Mouse (Mus musculus): Measurements from ENCODE around the gene Max. TPM values are rescaled to one million over a fixed set of nuclear protein-coding genes. Genes with fewer than 3 reads are reported as not detected.

Gene Max
- polyA plus RNA-seq (2016; fragmentation: Nextera tagmentation; extraction: Ambion mirVana) = 14.0 and 15.2 TPM in 2 replicates

DNA sequence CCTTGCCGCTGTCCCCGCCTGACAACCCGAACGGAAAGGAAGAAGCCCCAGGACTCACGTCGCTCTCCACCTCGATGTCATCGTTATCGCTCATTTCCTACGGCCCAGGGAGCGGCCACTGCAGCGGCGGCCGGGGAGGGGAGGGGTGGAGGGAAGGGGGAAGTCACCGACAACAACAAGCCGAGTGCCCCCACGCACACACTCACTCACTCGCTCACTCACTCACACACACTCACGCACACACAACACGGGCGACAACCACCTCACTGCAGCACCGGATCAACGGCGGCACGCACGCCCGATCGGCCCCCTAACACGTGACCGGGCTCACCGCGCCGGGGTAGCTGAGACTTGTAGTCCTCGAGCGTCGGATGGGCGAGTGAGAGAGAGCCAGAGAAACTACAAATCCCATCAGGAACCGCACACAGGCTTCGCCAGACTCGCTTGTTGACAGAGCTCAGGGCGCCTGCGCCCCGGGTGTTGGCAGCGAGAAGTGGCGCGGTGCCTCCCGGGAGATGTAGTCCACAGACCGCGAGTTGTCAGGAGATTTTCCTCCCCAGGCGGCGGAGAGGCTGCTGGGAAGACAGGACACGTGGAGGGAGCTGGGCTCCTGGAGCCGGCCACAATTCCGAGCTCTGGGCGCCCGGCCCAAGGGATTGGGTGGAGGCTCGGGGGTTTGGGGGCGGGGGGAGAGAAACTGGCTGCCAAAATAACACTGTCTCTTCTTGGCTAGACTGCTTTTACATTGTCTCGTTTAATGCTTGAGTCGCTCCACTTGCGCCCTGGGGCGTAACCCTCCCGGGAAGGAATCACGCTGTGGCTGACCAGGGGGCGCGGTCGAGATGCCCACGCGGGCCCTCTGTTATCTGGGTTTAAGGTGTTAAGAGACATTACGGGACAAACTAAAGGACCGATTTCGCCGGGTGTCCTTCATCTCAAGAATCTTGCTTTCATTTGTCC, at the start of gene Max:
Max (minus strand) TSS at position 270 of the 960 bp plus-strand sequence.
- ATAC-seq (ENCODE audit: insufficient number of reproducible peaks, insufficient read depth, low FRiP score, low TSS enrichment, low read depth) = peak; percentile 100
- Histone ChIP-seq H3K9me3 (no peaks in the 10 kb centered on the region), H3K4me3 (replicated peaks) (peak within 1 kb of the TSS; percentile 90), H3K36me3 (peaks cover 26% of the 10 kb centered on the region; the same call in 1 of the 2 replicates), H3K9ac (replicated peaks) (peak within 1 kb of the TSS; percentile 78), H3K4me1 (replicated peaks) (peaks cover 12% of the 10 kb centered on the region), H3K27ac (peak within 1 kb of the TSS; percentile 59; the same call in 1 of the 2 replicates), H3K27me3 (no peaks in the 10 kb centered on the region), H3K4me2 (peak within 1 kb of the TSS; percentile 93)
- WGBS = under 1% methylated on average over 73 of the region's 73 CpGs

DNA sequence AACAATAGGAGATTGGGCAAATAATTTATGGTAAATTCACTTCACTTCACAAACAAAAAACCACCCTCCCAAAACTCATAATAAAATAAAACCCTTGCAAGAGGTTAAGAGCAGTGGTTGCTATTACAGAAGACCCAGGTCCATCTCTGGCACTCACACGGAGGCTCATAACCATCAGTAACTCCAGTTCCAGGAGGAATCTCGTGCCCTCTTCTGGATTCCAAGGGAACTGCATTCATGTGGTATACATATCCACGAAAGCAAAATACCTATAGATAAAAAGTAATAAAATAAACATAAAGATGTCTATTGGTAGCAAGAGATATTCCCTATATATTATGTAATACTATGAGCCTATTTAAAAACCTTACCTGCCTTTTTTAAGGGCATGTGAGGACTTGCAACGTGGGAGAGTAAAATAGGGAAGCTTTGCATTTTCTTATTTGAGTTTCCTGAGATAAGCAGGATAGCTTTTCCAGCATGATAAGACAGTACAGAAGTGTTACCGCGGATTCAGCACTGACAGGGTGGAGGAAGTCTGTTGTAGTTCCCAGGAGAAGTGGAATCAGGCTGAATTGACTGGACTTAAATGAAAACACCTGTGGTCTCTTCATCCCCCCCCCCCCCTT, 49.2 kb upstream of the Max start:
- WGBS = 61% methylated on average over 6 of the region's 6 CpGs
- H3K4me2 ChIP-seq = no peak overlapping the region

DNA sequence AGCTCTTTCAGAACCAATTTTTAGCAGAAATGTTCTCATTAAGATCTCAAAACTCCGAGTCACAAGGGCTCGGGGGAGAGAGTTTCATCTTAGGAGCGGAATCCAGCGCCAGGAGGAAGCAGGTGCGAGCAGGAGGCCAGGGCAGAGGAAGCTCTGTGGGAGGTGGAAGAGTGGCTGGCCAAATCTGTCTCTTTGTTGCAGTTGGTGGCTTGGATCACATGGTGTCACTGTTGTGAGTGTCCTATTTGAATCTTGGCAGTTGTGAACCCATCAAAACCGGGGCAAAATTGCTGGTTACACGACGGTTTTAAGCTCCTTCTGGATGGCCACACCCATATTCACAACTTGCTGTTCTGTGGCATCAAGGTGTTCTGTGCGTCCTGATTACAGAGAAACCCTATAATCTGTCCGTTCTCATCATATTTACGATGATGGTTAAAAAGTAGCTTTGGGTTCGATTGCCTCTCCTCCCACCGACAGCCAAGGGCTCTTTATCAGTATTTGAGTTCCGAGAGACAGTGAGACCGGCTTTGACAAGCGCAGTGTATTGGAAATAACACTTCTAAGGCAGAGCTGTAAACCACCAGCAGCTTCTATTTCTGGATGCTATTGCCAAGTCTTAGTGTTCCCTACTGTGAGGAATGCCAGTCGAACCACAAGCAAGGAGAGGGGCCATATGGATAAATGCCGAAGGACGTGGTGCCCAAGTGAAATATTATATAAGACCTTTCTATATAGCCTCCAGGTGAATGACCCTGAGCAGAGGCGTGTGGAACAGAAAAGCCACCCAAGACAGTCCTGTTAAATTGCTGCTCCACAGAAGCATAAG, 47.4 kb upstream of the Max start:
- Histone ChIP-seq H3K9me3 (no peaks in the 10 kb centered on the region), H3K36me3 (no peaks in the 10 kb centered on the region), H3K4me3 (replicated peaks) (no peak overlapping the region), H3K4me1 (replicated peaks) (peaks cover 8% of the 10 kb centered on the region; the same call in 1 of the 2 replicates), H3K27me3 (peaks cover 7% of the 10 kb centered on the region; the same call in 1 of the 2 replicates), H3K4me2 (no peak overlapping the region), H3K9ac (replicated peaks) (no peak overlapping the region), H3K27ac (no peak overlapping the region)
- ATAC-seq (ENCODE audit: insufficient number of reproducible peaks, insufficient read depth, low FRiP score, low TSS enrichment, low read depth) = no peak
- 63% methylated on average over 20 of the region's 20 CpGs for WGBS

More for the DNA sequence above, 49.2 kb upstream of the Max start:
- H3K27ac ChIP-seq = no peak overlapping the region
- ATAC-seq (ENCODE audit: insufficient number of reproducible peaks, insufficient read depth, low FRiP score, low TSS enrichment, low read depth) = no peak
- H3K36me3 ChIP-seq = no peaks in the 10 kb centered on the region
- H3K9me3 ChIP-seq = no peaks in the 10 kb centered on the region
- H3K9ac ChIP-seq (replicated peaks) = no peak overlapping the region
- H3K4me3 ChIP-seq (replicated peaks) = no peak overlapping the region
- H3K27me3 ChIP-seq = peaks cover 7% of the 10 kb centered on the region; the same call in 1 of the 2 replicates
- H3K4me1 ChIP-seq (replicated peaks) = no peaks in the 10 kb centered on the region

DNA sequence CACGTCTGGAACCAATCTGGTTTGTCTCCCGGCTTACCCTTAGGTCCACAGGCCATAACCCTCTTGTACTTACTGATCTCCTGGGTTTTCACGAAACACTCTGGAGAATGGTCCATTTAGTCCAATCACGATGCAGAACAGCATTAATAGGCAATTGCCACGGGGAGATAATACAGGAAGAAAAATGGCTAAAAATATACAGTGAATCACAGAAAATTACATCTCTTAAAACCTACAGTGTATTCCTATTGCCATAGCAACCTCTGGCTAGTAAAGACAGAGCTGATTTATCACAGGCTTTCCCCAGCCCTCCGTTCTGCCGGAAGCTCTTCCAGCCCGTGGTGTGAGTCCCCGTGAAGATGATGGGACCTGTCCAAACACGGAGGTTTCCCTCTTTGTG, 42.9 kb upstream of the Max start:
- Histone ChIP-seq H3K27ac (no peak overlapping the region), H3K4me1 (replicated peaks) (peaks cover 18% of the 10 kb centered on the region), H3K9me3 (no peaks in the 10 kb centered on the region), H3K27me3 (peaks cover 12% of the 10 kb centered on the region; the same call in 1 of the 2 replicates), H3K4me2 (peak overlapping the region; percentile 27; the same call in 1 of the 2 replicates), H3K9ac (replicated peaks) (no peak overlapping the region), H3K36me3 (no peaks in the 10 kb centered on the region), H3K4me3 (replicated peaks) (0 out of 2 replicates have a peak overlapping the region, but pooled peaks have one; percentile 6)
- WGBS = 14% methylated on average over 10 of the region's 10 CpGs
- no peak for ATAC-seq (ENCODE audit: insufficient number of reproducible peaks, insufficient read depth, low FRiP score, low TSS enrichment, low read depth)

DNA sequence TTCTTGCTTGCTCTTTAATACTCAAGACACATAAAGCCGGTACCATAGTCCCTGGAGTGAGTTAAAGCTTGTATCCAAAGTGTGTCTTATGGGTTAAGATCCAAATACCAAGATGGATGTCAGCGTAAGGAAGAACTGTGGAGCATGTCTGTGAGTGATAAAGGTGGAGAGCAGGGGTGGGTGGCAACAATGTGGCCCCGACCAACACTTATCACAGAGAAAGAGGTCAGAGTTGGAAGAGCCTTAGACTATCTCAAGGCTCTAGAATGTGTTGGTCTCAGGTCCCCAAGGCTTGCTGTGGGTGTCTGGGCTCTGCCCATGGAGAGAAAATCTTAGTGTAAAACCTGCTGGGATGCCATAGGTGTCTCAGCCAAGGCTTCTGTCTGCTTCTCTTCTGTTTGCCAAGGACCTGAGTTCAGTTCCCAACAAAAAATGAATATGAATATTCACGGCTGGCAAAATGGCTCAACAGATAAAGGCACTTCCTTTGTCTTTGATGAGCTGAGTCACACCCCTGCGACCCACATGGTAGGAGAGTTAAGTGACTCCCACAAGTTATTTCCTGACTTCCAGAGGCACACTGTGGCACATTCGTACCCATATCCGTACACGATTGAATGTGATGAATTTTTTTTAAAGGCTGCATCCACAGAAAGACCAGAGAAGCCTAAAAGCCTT, 40.7 kb upstream of the Max start:
- Histone ChIP-seq H3K4me3 (replicated peaks) (no peak overlapping the region), H3K27ac (no peak overlapping the region), H3K9ac (replicated peaks) (no peak overlapping the region), H3K4me2 (no peak overlapping the region), H3K36me3 (no peaks in the 10 kb centered on the region), H3K4me1 (replicated peaks) (peaks cover 21% of the 10 kb centered on the region), H3K27me3 (peaks cover 12% of the 10 kb centered on the region; the same call in 1 of the 2 replicates), H3K9me3 (no peaks in the 10 kb centered on the region)
- no peak for ATAC-seq (ENCODE audit: insufficient number of reproducible peaks, insufficient read depth, low FRiP score, low TSS enrichment, low read depth)
- WGBS = 87% methylated on average over 8 of the region's 8 CpGs

DNA sequence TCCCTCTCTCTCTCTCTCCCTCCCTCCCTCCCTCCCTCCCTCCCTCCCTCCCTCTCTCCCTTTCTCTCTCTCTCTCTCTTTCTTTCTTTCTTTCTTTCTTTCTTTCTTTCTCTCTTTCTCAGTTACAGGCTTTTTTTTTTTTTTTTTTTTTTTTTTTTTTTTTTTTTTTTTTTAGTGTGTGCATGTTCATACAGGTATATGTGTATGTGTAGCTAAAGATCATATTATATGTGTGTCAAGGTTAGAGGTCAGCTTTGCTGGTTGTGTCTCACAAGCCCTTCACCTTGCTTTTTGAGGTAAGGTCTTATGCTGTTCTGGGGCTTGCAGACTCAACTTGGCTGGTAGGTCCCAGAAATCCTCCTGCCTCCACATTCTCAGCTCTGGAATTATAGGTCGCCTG, 39.3 kb upstream of the Max start:
- Histone ChIP-seq H3K27me3 (peaks cover 6% of the 10 kb centered on the region; the same call in 1 of the 2 replicates), H3K9ac (replicated peaks) (no peak overlapping the region), H3K27ac (no peak overlapping the region), H3K4me2 (no peak overlapping the region), H3K36me3 (no peaks in the 10 kb centered on the region), H3K4me1 (replicated peaks) (peaks cover 24% of the 10 kb centered on the region), H3K9me3 (no peaks in the 10 kb centered on the region), H3K4me3 (replicated peaks) (no peak overlapping the region)
- ATAC-seq (ENCODE audit: insufficient number of reproducible peaks, insufficient read depth, low FRiP score, low TSS enrichment, low read depth) = no peak
- WGBS = 59% methylated on average over 1 of the region's 1 CpGs

DNA sequence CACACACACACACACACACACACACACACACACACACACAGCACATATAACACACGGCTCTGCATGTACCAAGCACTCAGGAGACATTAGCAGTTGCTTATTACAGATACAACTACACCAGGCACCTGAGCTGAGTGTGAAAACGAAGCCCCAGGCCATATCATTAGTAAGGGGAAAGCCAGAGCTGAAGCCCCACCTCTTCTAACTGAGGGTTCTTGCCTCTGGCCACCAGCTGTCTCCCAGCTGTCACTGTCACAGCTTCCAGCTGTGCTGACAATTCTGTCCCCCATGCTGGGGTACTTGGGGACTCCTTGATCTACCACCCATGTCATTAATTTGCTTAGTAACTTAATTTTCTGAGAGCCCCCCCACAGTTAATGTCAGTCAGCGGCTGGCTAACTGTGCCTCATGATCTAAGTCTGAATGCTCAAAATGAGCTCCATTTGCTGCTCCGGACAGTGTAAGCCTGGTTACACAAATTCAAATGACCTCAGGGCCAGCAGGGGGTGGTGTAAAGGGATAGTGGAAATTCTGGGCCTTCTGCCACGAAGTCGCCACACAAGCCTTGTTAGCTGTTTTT, 38.8 kb upstream of the Max start:
- Histone ChIP-seq H3K4me1 (replicated peaks) (peaks cover 24% of the 10 kb centered on the region), H3K36me3 (no peaks in the 10 kb centered on the region), H3K9ac (replicated peaks) (no peak overlapping the region), H3K9me3 (no peaks in the 10 kb centered on the region), H3K4me3 (replicated peaks) (no peak overlapping the region), H3K4me2 (no peak overlapping the region), H3K27me3 (peaks cover 6% of the 10 kb centered on the region; the same call in 1 of the 2 replicates), H3K27ac (0 out of 2 replicates have a peak overlapping the region, but pooled peaks have one; percentile 53)
- peak; percentile 46; the same call in 1 of the 2 replicates for ATAC-seq (ENCODE audit: insufficient number of reproducible peaks, insufficient read depth, low FRiP score, low TSS enrichment, low read depth)
- WGBS = 7% methylated on average over 6 of the region's 6 CpGs

DNA sequence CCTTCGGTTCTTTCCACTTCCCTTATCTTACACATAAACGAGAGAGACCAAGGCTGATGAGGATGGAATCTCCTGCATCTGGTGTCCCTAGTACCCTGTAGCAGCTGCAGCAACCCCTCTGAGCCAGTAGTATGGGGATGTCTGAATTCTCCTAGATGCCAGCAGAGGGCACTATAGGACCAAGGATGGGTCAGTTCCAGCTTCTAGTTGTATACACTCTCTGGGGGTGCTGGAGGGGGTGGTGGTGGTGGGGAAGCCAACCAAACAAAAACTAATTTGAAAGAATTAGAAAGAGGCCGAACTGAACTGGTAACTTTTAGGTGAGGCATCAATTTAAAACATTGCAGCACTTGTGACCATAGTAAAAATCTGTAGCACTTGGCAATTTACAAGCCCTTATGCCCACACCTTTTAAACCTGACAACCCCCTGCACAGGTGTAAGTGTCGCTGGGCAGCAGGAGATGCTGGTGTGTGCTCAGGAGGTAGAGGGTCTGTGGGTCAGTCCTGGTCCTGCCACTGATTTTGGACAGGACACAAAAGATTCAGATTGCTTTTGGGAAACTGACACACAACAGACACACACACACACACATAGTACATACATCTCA, 38.2 kb upstream of the Max start:
- Histone ChIP-seq H3K4me3 (replicated peaks) (no peak overlapping the region), H3K27ac (0 out of 2 replicates have a peak overlapping the region, but pooled peaks have one; percentile 53), H3K9ac (replicated peaks) (no peak overlapping the region), H3K27me3 (peaks cover 6% of the 10 kb centered on the region; the same call in 1 of the 2 replicates), H3K9me3 (no peaks in the 10 kb centered on the region), H3K36me3 (no peaks in the 10 kb centered on the region), H3K4me1 (replicated peaks) (peaks cover 23% of the 10 kb centered on the region), H3K4me2 (no peak overlapping the region)
- ATAC-seq (ENCODE audit: insufficient number of reproducible peaks, insufficient read depth, low FRiP score, low TSS enrichment, low read depth) = peak; percentile 76; the same call in 1 of the 2 replicates
- 16% methylated on average over 4 of the region's 4 CpGs for WGBS

DNA sequence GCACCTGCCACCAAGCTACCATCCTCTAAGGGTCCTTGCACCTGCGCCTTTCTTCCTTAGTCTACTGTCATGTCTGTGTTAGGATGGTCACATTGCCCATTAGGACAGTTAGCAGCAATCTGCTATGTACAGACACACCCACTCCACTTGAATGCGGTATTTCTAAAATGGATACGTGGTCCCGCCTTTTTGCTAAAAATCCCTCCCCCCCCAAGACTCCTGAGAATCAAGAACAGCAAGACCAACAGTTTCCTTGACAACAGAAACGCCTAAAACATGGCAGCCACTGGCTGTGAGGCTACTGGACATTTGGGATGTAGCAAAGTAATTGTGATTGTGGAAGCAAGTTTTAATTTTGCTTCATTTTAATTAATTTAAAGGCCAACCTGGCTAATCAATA, 32.8 kb upstream of the Max start:
- no peaks in the 10 kb centered on the region for H3K27me3 ChIP-seq
- no peak overlapping the region for H3K27ac ChIP-seq
- no peak overlapping the region for H3K4me2 ChIP-seq
- no peak overlapping the region for H3K4me3 ChIP-seq (replicated peaks)
- no peaks in the 10 kb centered on the region for H3K9me3 ChIP-seq
- 0 out of 2 replicates have a peak, but pooled peaks cover 6% of the 10 kb centered on the region for H3K4me1 ChIP-seq (replicated peaks)
- ATAC-seq (ENCODE audit: insufficient number of reproducible peaks, insufficient read depth, low FRiP score, low TSS enrichment, low read depth) = no peak
- no peaks in the 10 kb centered on the region for H3K36me3 ChIP-seq
- no peak overlapping the region for H3K9ac ChIP-seq (replicated peaks)
- 86% methylated on average over 5 of the region's 5 CpGs for WGBS
